Mouse (Mus musculus) bone marrow macrophage, adult 2 months (primary cell): ENCODE measurements at regions not wholly inside any gene's neighbourhood (a gene's known extent, or its start where the extent isn't known, plus 50 kb on each side); places are given as distances from the start of the nearest gene placed in this dataset.

ENCODE experiments used
- CTCF ChIP-seq: IDR thresholded peaks from 2 replicates; pipeline ENCODE4 v1.5.1; 2012; ENCODE audit warnings: low read depth, mild to moderate bottlenecking, low read length, moderate library complexity
- POLR2A ChIP-seq: IDR thresholded peaks from 2 replicates; pipeline ENCODE4 v1.6.1; 2012; ENCODE audit warnings: mild to moderate bottlenecking, low read depth, low read length, borderline replicate concordance

GRCm38 (mm10) chrX:99248181-99248580, 112.3 kb downstream of the Efnb1 start:
- TF ChIP-seq CTCF (no peak), POLR2A (no peak)
